Mouse (Mus musculus): ENCODE results near the gene Map1lc3a. TPM values are rescaled to one million over a fixed set of nuclear protein-coding genes. Genes with fewer than 3 reads are reported as not detected.

Gene Map1lc3a
- total and polyA plus RNA-seq, 3 experiments, result 713 to 1,030 (median 821) TPM

DNA sequence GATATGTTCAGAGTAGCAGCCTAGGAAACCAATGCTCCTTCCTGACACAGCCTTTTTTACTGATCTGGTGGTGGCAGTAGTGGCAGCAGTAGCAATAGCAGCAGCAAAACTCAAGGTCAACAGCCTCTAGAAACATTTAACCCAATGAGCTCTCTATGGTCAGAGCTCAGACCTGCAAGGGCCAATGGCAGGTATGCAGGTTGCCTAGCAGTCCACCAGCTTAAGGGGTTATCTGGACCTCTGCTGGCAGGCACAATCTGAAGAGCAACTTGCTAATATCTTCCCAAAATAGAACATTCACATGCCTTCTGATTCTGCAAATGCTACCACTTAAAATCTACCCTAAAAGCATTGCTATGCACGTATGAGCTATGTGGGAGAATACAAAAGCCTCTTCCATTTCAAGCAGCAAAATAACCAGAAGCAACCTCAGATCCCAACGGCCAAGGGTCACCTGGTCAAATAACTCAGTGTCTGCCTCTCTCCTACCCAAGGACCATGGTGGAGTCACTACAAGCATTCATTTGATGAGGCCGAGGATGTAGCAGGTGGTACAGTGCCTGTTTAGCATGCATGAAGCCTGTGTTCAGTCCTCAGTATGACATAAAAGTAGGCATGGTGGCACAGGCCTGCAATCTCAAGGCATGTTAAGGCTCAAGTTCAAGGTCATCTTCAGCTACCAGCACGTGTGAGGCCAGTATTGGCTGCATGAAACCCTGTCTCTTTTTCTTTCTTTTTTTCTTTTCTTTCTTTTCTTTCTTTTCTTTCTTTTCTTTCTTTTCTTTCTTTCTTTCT is 11.6 kb downstream of the Map1lc3a start:
- DNase-seq, result peak in 1 of 2 experiments; percentile 58
- Histone ChIP-seq H3K79me2 (replicated peaks; ENCODE audit: control insufficient read depth, insufficient read depth, low read length) (no peaks in the 10 kb centered on the region), H3K4me3 (no peak overlapping the region), H3K9ac (ENCODE audit: low read depth, low read length) (no peak overlapping the region), H3K36me3 (ENCODE audit: control insufficient read depth, insufficient read depth, low read length) (no peaks in the 10 kb centered on the region), H3K27ac (peak overlapping the region; percentile 79), H3K4me1 (ENCODE audit: control insufficient read depth, insufficient read depth, low read length) (peaks cover 15% of the 10 kb centered on the region), H3K27me3 (ENCODE audit: control insufficient read depth, insufficient read depth, low read length) (no peaks in the 10 kb centered on the region)
- intact Hi-C loops (cut with DNase I), result no loop called here
- WGBS, result 59% methylated on average over 4 of the region's 4 CpGs
- 0 out of 2 replicates have a peak, but pooled peaks have one; percentile 25 for TF ChIP-seq POLR2A (IDR thresholded peaks at IDR 0.05; ENCODE audit: insufficient read depth, low read depth, low read length)
- peak; percentile 48; the same call in 1 of the 2 replicates for TF ChIP-seq EP300 (IDR thresholded peaks at IDR 0.05; ENCODE audit: insufficient read depth, low read depth, low read length)
- peak; percentile 19; the same call in 1 of the 2 replicates for TF ChIP-seq CTCF (IDR thresholded peaks at IDR 0.05)

DNA sequence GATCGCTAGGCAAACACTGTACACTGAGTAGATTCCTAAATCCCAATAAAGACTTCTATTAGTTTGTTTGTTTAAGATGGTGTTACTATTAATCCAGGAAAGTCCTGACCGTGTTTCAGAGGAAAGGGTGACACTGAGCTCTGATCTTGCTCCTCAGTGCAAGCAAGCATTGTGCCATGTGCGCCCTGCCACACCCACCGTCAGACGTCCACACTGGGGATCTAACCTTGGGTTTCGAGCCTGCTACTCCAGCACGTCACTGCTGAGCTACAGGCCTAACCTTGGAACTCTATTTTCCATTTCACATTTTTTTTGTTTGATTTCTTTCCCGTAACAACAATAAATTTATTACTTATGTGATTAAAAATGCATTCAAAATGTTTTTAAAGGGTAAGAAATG is 14.0 kb downstream of the Map1lc3a start:
- no peak for DNase-seq
- Histone ChIP-seq H3K9ac (ENCODE audit: low read depth, low read length) (no peak overlapping the region), H3K36me3 (ENCODE audit: control insufficient read depth, insufficient read depth, low read length) (no peaks in the 10 kb centered on the region), H3K4me1 (ENCODE audit: control insufficient read depth, insufficient read depth, low read length) (peaks cover 8% of the 10 kb centered on the region), H3K27me3 (ENCODE audit: control insufficient read depth, insufficient read depth, low read length) (no peaks in the 10 kb centered on the region), H3K27ac (no peak overlapping the region), H3K79me2 (replicated peaks; ENCODE audit: control insufficient read depth, insufficient read depth, low read length) (no peaks in the 10 kb centered on the region), H3K4me3 (no peak overlapping the region)
- TF ChIP-seq EP300 (IDR thresholded peaks at IDR 0.05; ENCODE audit: insufficient read depth, low read depth, low read length) (no peak), POLR2A (IDR thresholded peaks at IDR 0.05; ENCODE audit: insufficient read depth, low read depth, low read length) (no peak), CTCF (IDR thresholded peaks at IDR 0.05) (no peak)
- 92% methylated on average over 8 of the region's 8 CpGs for WGBS
- intact Hi-C loops (cut with DNase I), result no loop called here

GRCm38 (mm10) chr2:155293382-155293781 is 17.3 kb downstream of the Map1lc3a start:
- Histone ChIP-seq H3K4me1 (ENCODE audit: control insufficient read depth, insufficient read depth, low read length) (no peaks in the 10 kb centered on the region), H3K79me2 (replicated peaks; ENCODE audit: control insufficient read depth, insufficient read depth, low read length) (no peaks in the 10 kb centered on the region), H3K9ac (ENCODE audit: low read depth, low read length) (no peak overlapping the region), H3K4me3 (no peak overlapping the region), H3K27ac (peak overlapping the region; percentile 73), H3K27me3 (ENCODE audit: control insufficient read depth, insufficient read depth, low read length) (no peaks in the 10 kb centered on the region), H3K36me3 (ENCODE audit: control insufficient read depth, insufficient read depth, low read length) (no peaks in the 10 kb centered on the region)
- DNase-seq, result peak in 1 of 2 experiments; percentile 44
- WGBS, result 63% methylated on average over 2 of the region's 2 CpGs
- no peak for TF ChIP-seq CTCF (IDR thresholded peaks at IDR 0.05)
- TF ChIP-seq EP300 (IDR thresholded peaks at IDR 0.05; ENCODE audit: insufficient read depth, low read depth, low read length), result peak; percentile 98
- 0 out of 2 replicates have a peak, but pooled peaks have one; percentile 20 for TF ChIP-seq POLR2A (IDR thresholded peaks at IDR 0.05; ENCODE audit: insufficient read depth, low read depth, low read length)
- intact Hi-C loops (cut with DNase I), result no loop called here

- H3K4me1 ChIP-seq (ENCODE audit: control insufficient read depth, insufficient read depth, low read length), result no peaks in the 10 kb centered on the region
- TF ChIP-seq EP300 (IDR thresholded peaks at IDR 0.05; ENCODE audit: insufficient read depth, low read depth, low read length) (no peak), CTCF (IDR thresholded peaks at IDR 0.05) (no peak), POLR2A (IDR thresholded peaks at IDR 0.05; ENCODE audit: insufficient read depth, low read depth, low read length) (no peak)
- H3K9ac ChIP-seq (ENCODE audit: low read depth, low read length), result no peak overlapping the region
- H3K27me3 ChIP-seq (ENCODE audit: control insufficient read depth, insufficient read depth, low read length), result no peaks in the 10 kb centered on the region
- 89% methylated on average over 4 of the region's 4 CpGs for WGBS
- intact Hi-C loops (cut with DNase I), result no loop called here
- no peak overlapping the region for H3K4me3 ChIP-seq
- no peak for DNase-seq
- no peaks in the 10 kb centered on the region; the same call in 1 of the 2 replicates for H3K36me3 ChIP-seq (ENCODE audit: control insufficient read depth, insufficient read depth, low read length)
- peak overlapping the region; percentile 73 for H3K27ac ChIP-seq
- H3K79me2 ChIP-seq (replicated peaks; ENCODE audit: control insufficient read depth, insufficient read depth, low read length), result no peaks in the 10 kb centered on the region
These were observed 17.8 kb downstream of the Map1lc3a start for GRCm38 (mm10) chr2:155293946-155294345.

- DNase-seq, result no peak
- Histone ChIP-seq H3K27ac (no peak overlapping the region), H3K79me2 (replicated peaks; ENCODE audit: control insufficient read depth, insufficient read depth, low read length) (no peaks in the 10 kb centered on the region), H3K4me1 (ENCODE audit: control insufficient read depth, insufficient read depth, low read length) (peaks cover 2% of the 10 kb centered on the region; the same call in 1 of the 2 replicates), H3K27me3 (ENCODE audit: control insufficient read depth, insufficient read depth, low read length) (no peaks in the 10 kb centered on the region), H3K36me3 (ENCODE audit: control insufficient read depth, insufficient read depth, low read length) (peaks cover 2% of the 10 kb centered on the region; the same call in 1 of the 2 replicates), H3K4me3 (no peak overlapping the region), H3K9ac (ENCODE audit: low read depth, low read length) (no peak overlapping the region)
- WGBS, result 92% methylated on average over 6 of the region's 6 CpGs
- TF ChIP-seq CTCF (IDR thresholded peaks at IDR 0.05), result no peak
- TF ChIP-seq EP300 (IDR thresholded peaks at IDR 0.05; ENCODE audit: insufficient read depth, low read depth, low read length), result no peak
- no peak for TF ChIP-seq POLR2A (IDR thresholded peaks at IDR 0.05; ENCODE audit: insufficient read depth, low read depth, low read length)
- intact Hi-C loops (cut with DNase I), result loop anchor here (5.0 kb wide), 1 partner anchor 92 kb away; no protein-coding TSS in a partner anchor
These were observed 19.4 kb downstream of the Map1lc3a start for GRCm38 (mm10) chr2:155295453-155295852.

DNA sequence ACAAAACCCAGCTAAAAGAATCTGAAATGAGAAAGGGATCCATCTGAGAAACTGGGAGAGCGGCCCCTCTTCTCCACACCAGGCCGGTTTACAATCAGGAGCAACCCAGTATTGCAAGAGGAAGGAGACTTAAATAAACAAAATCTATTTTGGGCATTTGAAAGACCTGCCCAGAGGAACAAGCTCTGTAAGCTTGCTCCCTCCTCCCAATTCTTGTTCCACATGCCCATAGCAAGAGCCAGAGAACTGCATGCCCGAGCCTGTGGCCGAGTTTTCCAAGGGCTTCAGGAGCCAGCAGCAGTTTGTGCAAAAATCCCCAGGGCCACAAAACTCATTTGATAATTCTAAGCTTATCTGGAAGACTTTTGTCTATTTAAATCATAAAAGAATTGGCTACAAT is 23.5 kb downstream of the Map1lc3a start:
- Histone ChIP-seq H3K4me3 (no peak overlapping the region), H3K36me3 (ENCODE audit: control insufficient read depth, insufficient read depth, low read length) (peaks cover 2% of the 10 kb centered on the region; the same call in 1 of the 2 replicates), H3K79me2 (replicated peaks; ENCODE audit: control insufficient read depth, insufficient read depth, low read length) (no peaks in the 10 kb centered on the region), H3K27ac (peak overlapping the region; percentile 89), H3K9ac (ENCODE audit: low read depth, low read length) (0 out of 2 replicates have a peak overlapping the region, but pooled peaks have one; percentile 31), H3K27me3 (ENCODE audit: control insufficient read depth, insufficient read depth, low read length) (no peaks in the 10 kb centered on the region), H3K4me1 (ENCODE audit: control insufficient read depth, insufficient read depth, low read length) (peaks cover 2% of the 10 kb centered on the region; the same call in 1 of the 2 replicates)
- peak in 1 of 2 experiments; percentile 45 for DNase-seq
- TF ChIP-seq EP300 (IDR thresholded peaks at IDR 0.05; ENCODE audit: insufficient read depth, low read depth, low read length) (0 out of 2 replicates have a peak, but pooled peaks have one; percentile 28), CTCF (IDR thresholded peaks at IDR 0.05) (peak; percentile 20; the same call in 1 of the 2 replicates), POLR2A (IDR thresholded peaks at IDR 0.05; ENCODE audit: insufficient read depth, low read depth, low read length) (peak; percentile 45; the same call in 1 of the 2 replicates)
- intact Hi-C loops (cut with DNase I), result loop anchor here (5.0 kb wide), 1 partner anchor 88 kb away; no protein-coding TSS in a partner anchor
- WGBS, result 38% methylated on average over 4 of the region's 4 CpGs

All from heart, adult 2 months (tissue).